Mouse (Mus musculus) CH12.LX (cell line): Measurements from ENCODE around the gene Trmt61a. TPM values are rescaled to one million over a fixed set of nuclear protein-coding genes. Genes with fewer than 3 reads are reported as not detected.

Source experiments
- DNase-seq: peaks from one replicate; pipeline ENCODE4 v3.0.0-alpha.2; 2013; ENCODE audit errors: extremely low read depth
- H3K27ac ChIP-seq: 2 replicates; pipeline ENCODE4 v1.5.1; 2012; ENCODE audit warnings: low read depth, mild to moderate bottlenecking, control low read depth, moderate library complexity; ENCODE audit not compliant: insufficient read depth
- H3K27me3 ChIP-seq: replicated peaks from 2 replicates; pipeline ENCODE3; 2012; ENCODE audit warnings: inconsistent platforms
- H3K36me3 ChIP-seq, 2 experiments: replicated peaks in 1 of 2; 2 replicates each; pipeline versions ENCODE3 to v1.6.1; 2012; ENCODE audit warnings: inconsistent platforms in 1 of 2, low read length in 1 of 2, mild to moderate bottlenecking in 1 of 2, mixed read lengths in 1 of 2, moderate library complexity in 1 of 2; ENCODE audit not compliant: control insufficient read depth in 1 of 2, insufficient read depth in 1 of 2
- H3K4me1 ChIP-seq, 2 experiments: 2 replicates each; pipeline ENCODE4 v1.6.1; 2012; ENCODE audit warnings: inconsistent platforms in 1 of 2, moderate library complexity in 1 of 2; ENCODE audit not compliant: insufficient read depth in 2 of 2, control insufficient read depth in 1 of 2
- H3K4me2 ChIP-seq: 2 replicates; pipeline ENCODE4 v1.6.1; 2012; ENCODE audit warnings: low read depth, mild to moderate bottlenecking, control low read depth; ENCODE audit not compliant: poor library complexity, insufficient read depth, severe bottlenecking
- H3K4me3 ChIP-seq, 3 experiments: fragments of 150-350 bp in 1 of 3; sonication (generic) in 1 of 3; replicated peaks in 1 of 3; 2 replicates each; pipeline versions ENCODE3 to v1.5.1; 2011 to 2012; ENCODE audit warnings: low read depth in 2 of 3, low read length in 2 of 3, mild to moderate bottlenecking in 2 of 3, moderate library complexity in 2 of 3, control low read depth in 1 of 3, improper control_type of control experiment in 1 of 3, inconsistent platforms in 1 of 3, mixed read lengths in 1 of 3; ENCODE audit not compliant: poor library complexity in 1 of 3
- H3K79me2 ChIP-seq: replicated peaks from 2 replicates; pipeline ENCODE4 v1.6.1; 2012; ENCODE audit warnings: mild to moderate bottlenecking, moderate library complexity; ENCODE audit not compliant: control insufficient read depth, poor library complexity, insufficient read depth, severe bottlenecking; ENCODE audit errors: extremely low read depth
- H3K9ac ChIP-seq: 2 replicates; pipeline ENCODE4 v1.6.1; 2012; ENCODE audit warnings: low read depth, mild to moderate bottlenecking, control low read depth, moderate library complexity; ENCODE audit not compliant: insufficient read depth
- H3K9me3 ChIP-seq: replicated peaks from 2 replicates; pipeline ENCODE3; 2012; ENCODE audit warnings: low read length, inconsistent platforms, mixed read lengths
- BHLHE40 ChIP-seq: IDR thresholded peaks from 2 replicates; pipeline ENCODE4 v1.6.1; 2011; ENCODE audit warnings: mild to moderate bottlenecking, low read depth, low read length, improper control_type of control experiment
- CHD2 ChIP-seq: IDR thresholded peaks from 2 replicates; pipeline ENCODE4 v1.6.1; 2011; ENCODE audit warnings: low read length, improper control_type of control experiment
- CTCF ChIP-seq, 2 experiments: IDR thresholded peaks in 1 of 2; conservative IDR thresholded peaks in 1 of 2; 2 replicates each; pipeline ENCODE4 v1.5.1; 2011 to 2012; ENCODE audit warnings: low read depth in 2 of 2, low read length in 2 of 2, improper control_type of control experiment in 1 of 2, inconsistent platforms in 1 of 2, mild to moderate bottlenecking in 1 of 2, moderate library complexity in 1 of 2
- E2F4 ChIP-seq: IDR thresholded peaks from 2 replicates; pipeline ENCODE4 v1.6.1; 2011; ENCODE audit warnings: low read depth, low read length, improper control_type of control experiment; ENCODE audit not compliant: insufficient replicate concordance
- ETS1 ChIP-seq: conservative IDR thresholded peaks from 2 replicates; pipeline ENCODE4 v1.6.1; 2012; ENCODE audit warnings: low read depth, mild to moderate bottlenecking, inconsistent platforms, low read length, improper control_type of control experiment, moderate library complexity
- GABPA ChIP-seq: IDR thresholded peaks from 2 replicates; pipeline ENCODE4 v1.6.1; 2012; ENCODE audit warnings: low read depth, low read length, improper control_type of control experiment, inconsistent platforms; ENCODE audit not compliant: insufficient replicate concordance
- HCFC1 ChIP-seq: IDR thresholded peaks from 2 replicates; pipeline ENCODE4 v1.6.1; 2012; ENCODE audit warnings: low read depth, mild to moderate bottlenecking, inconsistent platforms, low read length, improper control_type of control experiment
- IRF4 ChIP-seq: IDR thresholded peaks from 2 replicates; pipeline ENCODE4 v1.6.1; 2014; ENCODE audit warnings: low read depth, mild to moderate bottlenecking, inconsistent platforms, low read length, improper control_type of control experiment
- KAT2A ChIP-seq: IDR thresholded peaks from 2 replicates; pipeline ENCODE4 v1.6.1; 2012; ENCODE audit warnings: low read length, improper control_type of control experiment, inconsistent platforms; ENCODE audit not compliant: insufficient replicate concordance
- MAFK ChIP-seq: IDR thresholded peaks from 2 replicates; pipeline ENCODE4 v1.6.1; 2011; ENCODE audit warnings: low read length, improper control_type of control experiment; ENCODE audit not compliant: insufficient replicate concordance
- MAX ChIP-seq: IDR thresholded peaks from 2 replicates; pipeline ENCODE4 v1.6.1; 2011; ENCODE audit warnings: low read length, improper control_type of control experiment
- MXI1 ChIP-seq: IDR thresholded peaks from 2 replicates; pipeline ENCODE4 v1.6.1; 2011; ENCODE audit warnings: mild to moderate bottlenecking, low read depth, low read length, improper control_type of control experiment
- MYC ChIP-seq: IDR thresholded peaks from 2 replicates; pipeline ENCODE4 v1.6.1; 2011; ENCODE audit warnings: low read depth, mild to moderate bottlenecking, improper control_type of control experiment, low read length
- NELFE ChIP-seq: IDR thresholded peaks from 2 replicates; pipeline ENCODE4 v1.6.1; 2011; ENCODE audit warnings: low read depth, low read length, improper control_type of control experiment
- RAD21 ChIP-seq: IDR thresholded peaks from 2 replicates; pipeline ENCODE4 v1.6.1; 2011; ENCODE audit warnings: low read depth, mild to moderate bottlenecking, low read length, improper control_type of control experiment, moderate library complexity
- RCOR1 ChIP-seq: conservative IDR thresholded peaks from 2 replicates; pipeline ENCODE4 v1.6.1; 2012; ENCODE audit warnings: low read depth, mild to moderate bottlenecking, inconsistent platforms, low read length, improper control_type of control experiment
- SIN3A ChIP-seq: IDR thresholded peaks from 2 replicates; pipeline ENCODE4 v1.6.1; 2012; ENCODE audit warnings: low read length, improper control_type of control experiment, inconsistent platforms
- SMC3 ChIP-seq: IDR thresholded peaks from 2 replicates; pipeline ENCODE4 v1.6.1; 2011; ENCODE audit warnings: low read depth, low read length, improper control_type of control experiment
- UBTF ChIP-seq: IDR thresholded peaks from 2 replicates; pipeline ENCODE4 v1.6.1; 2012; ENCODE audit warnings: low read depth, mild to moderate bottlenecking, inconsistent platforms, low read length, improper control_type of control experiment, moderate library complexity
- USF1 ChIP-seq: IDR thresholded peaks from 2 replicates; pipeline ENCODE4 v1.6.1; 2014; ENCODE audit warnings: low read depth, mild to moderate bottlenecking, inconsistent platforms, low read length, improper control_type of control experiment
- ZKSCAN1 ChIP-seq: IDR thresholded peaks from 2 replicates; pipeline ENCODE4 v1.6.1; 2012; ENCODE audit warnings: low read depth, inconsistent platforms, low read length, improper control_type of control experiment, borderline replicate concordance
- ZNF384 ChIP-seq: IDR thresholded peaks from 2 replicates; pipeline ENCODE4 v1.6.1; 2012; ENCODE audit warnings: low read depth, low read length, improper control_type of control experiment, inconsistent platforms
- dilution Hi-C: fragments of 300-500 bp; cut with MboI; formaldehyde crosslinking; loops from 2 replicates; pipeline ENCODE4 v1.14.3; 2020; ENCODE audit warnings: low sequenced_read_pairs; ENCODE audit not compliant: extremely low pct_unique_long_range_greater_than_20kb, extremely low pct_ligation_motif_present
- in situ Hi-C: fragments of 300-500 bp; cut with MboI; formaldehyde crosslinking; loops from 3 replicates; pipeline ENCODE4 v1.14.3; 2019; ENCODE audit warnings: low sequenced_read_pairs, low pct_ligation_motif_present, low pct_unique_long_range_greater_than_20kb, mixed read lengths
- polyA plus RNA-seq: library from polyadenylated mRNA; unstranded; fragments of >175 nt; gene quantifications from 2 replicates; pipeline ENCODE4 v1.2.1, GENCODE M21; 2012; ENCODE audit warnings: low read depth; ENCODE audit not compliant: insufficient read length
- total RNA-seq, 2 experiments: library from RNA; depleted of rRNA; stranded (reverse); fragments of 300-350 nt in 1 of 2; fragments of >200 nt in 1 of 2; gene quantifications; 2 replicates each; pipeline ENCODE4 v1.2.3; 2012 to 2014

Gene Trmt61a
- total and polyA plus RNA-seq, 3 experiments, result 21.8 to 37.4 (median 34.1) TPM

DNA sequence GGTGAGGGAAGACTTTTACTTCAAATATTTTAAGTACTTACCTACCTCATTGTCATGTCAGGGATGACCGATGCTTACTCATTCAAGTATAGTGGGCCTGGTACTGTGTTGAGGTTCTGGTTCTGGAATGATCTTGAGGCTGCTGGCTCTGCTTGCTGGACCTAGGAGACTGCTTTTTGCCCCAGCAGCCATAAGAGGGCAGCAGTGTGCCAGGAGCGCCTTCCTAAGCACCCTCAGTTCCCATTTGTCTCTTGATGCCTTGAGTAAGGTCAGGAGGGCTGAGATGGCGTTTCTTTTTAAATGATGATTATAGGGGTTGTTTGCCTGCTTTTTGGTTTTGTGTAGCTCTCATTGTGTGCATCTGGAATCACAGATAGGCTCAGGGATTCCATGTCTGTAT, 24.5 kb upstream of the Trmt61a start:
- peak; percentile 66 for DNase-seq

DNA sequence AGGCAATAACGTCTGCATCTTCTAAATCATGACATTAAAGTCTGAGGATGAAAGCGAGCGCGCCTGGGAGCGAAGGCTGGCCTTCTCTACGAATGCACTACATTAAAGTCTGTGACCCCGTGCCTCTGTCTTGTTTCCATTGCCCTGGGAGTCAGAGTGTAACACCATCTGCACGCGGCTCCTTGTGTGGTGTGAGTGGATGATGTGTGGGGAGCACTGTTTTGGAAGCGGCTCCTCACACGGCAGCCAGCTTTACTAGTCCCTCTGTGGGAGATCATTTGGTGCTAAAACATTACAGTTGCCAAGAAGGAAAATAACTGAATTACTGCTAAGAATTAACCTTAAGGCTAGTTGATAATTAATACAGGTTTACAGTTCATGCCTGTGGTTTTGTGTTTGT, 22.2 kb upstream of the Trmt61a start:
- Histone ChIP-seq H3K27me3 (no peaks in the 10 kb centered on the region), H3K36me3 (peaks cover 50 to 89% of the 10 kb centered on the region in 2 experiments), H3K27ac (no peak overlapping the region), H3K79me2 (no peaks in the 10 kb centered on the region), H3K4me1 (no peaks in the 10 kb centered on the region), H3K4me3 (no peak overlapping the region), H3K4me2 (no peak overlapping the region), H3K9me3 (no peaks in the 10 kb centered on the region)
- in situ Hi-C loops (loop anchor here (5.0 to 10.0 kb wide), 3 partner anchors 59 to 299 kb away; partner anchors contain the start of genes Apopt1 and Bag5), dilution Hi-C loops (no loop called here)
- no peak for DNase-seq
- TF ChIP-seq BHLHE40 (no peak), MYC (no peak), ZKSCAN1 (no peak), CHD2 (no peak), MXI1 (no peak), CTCF (conservative IDR thresholded peaks at IDR 0.05 in 1 of 2, IDR thresholded peaks at IDR 0.05 in 1 of 2; ENCODE audit: low read depth in 2 of 2, low read length in 2 of 2) (no peak), E2F4 (no peak), ZNF384 (no peak), HCFC1 (no peak), USF1 (no peak), RCOR1 (no peak), MAFK (no peak), SIN3A (no peak), NELFE (no peak), ETS1 (no peak), SMC3 (no peak), KAT2A (no peak), UBTF (no peak)
- TF ChIP-seq, all 38 proteins: peak for 0
- no peak overlapping the region for H3K9ac ChIP-seq

More for the DNA sequence above, 24.5 kb upstream of the Trmt61a start:
- H3K9ac ChIP-seq, result no peak overlapping the region
- no peaks in the 10 kb centered on the region for H3K79me2 ChIP-seq
- peaks cover 63 to 89% of the 10 kb centered on the region in 2 experiments for H3K36me3 ChIP-seq
- TF ChIP-seq SMC3 (peak; percentile 76), MAFK (no peak), ZNF384 (no peak), MAX (no peak), RAD21 (peak; percentile 70), CTCF (conservative IDR thresholded peaks at IDR 0.05 in 1 of 2, IDR thresholded peaks at IDR 0.05 in 1 of 2; ENCODE audit: low read depth in 2 of 2, low read length in 2 of 2) (peak; percentile 73 to 82), GABPA (no peak), IRF4 (no peak)
- TF ChIP-seq, all 38 proteins: peak for 3
- no peaks in the 10 kb centered on the region for H3K27me3 ChIP-seq
- no peak overlapping the region for H3K4me3 ChIP-seq
- dilution Hi-C loops, result no loop called here
- H3K4me2 ChIP-seq, result no peak overlapping the region
- H3K9me3 ChIP-seq, result no peaks in the 10 kb centered on the region
- H3K27ac ChIP-seq, result no peak overlapping the region
- no peaks in the 10 kb centered on the region for H3K4me1 ChIP-seq
- in situ Hi-C loops, result loop anchor here (10.0 kb wide), 2 partner anchors 61 to 301 kb away; partner anchors contain the start of genes Apopt1 and Bag5
